Mouse (Mus musculus) retina, postnatal 1 day (tissue): ENCODE results near the gene Gm45623.

Source experiments
- DNase-seq: peaks from one replicate; pipeline ENCODE4 v3.0.0-alpha.2; 2012

Gene Gm45623

DNA sequence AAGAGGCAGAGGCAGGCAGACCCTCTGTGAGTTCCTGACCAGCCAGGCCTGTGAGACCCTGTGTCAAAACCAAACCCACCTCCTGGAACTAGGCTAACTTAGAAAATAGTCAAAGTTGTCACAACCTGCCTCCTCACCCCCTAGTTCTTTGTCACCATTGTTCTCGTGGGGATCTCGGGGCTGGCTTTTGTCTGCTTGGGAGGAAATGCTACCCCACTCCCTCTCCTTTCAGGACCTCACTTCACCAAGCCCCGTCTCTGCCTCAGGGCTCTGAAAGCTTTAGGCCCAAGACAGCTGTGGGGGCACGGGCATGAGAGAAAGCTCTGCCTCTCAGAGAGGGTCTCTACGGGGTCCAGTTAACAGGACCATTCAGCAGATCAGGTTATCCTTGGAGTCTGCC is 1.9 kb downstream of the Gm45623 start:
- no peak for DNase-seq

DNA sequence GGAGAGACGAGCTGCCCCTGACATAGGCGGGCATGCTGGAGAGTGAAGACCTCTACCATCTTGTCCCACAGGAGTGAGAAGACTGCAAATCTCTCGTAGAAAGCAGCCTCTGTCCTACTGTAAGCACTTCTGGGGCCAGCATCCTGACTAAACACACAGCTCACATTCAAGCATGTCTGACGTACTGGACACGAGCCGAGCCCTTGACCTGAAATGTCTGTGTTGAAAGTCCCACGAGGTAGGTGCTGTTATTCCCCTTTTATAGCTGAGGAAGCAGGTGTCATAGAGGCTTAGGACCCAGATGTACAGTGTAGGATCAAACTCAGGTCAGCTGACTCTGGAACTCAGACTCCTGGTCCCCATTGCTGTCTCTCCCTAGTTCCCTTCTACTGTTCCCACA is 4.2 kb downstream of the Gm45623 start:
- no peak for DNase-seq

DNA sequence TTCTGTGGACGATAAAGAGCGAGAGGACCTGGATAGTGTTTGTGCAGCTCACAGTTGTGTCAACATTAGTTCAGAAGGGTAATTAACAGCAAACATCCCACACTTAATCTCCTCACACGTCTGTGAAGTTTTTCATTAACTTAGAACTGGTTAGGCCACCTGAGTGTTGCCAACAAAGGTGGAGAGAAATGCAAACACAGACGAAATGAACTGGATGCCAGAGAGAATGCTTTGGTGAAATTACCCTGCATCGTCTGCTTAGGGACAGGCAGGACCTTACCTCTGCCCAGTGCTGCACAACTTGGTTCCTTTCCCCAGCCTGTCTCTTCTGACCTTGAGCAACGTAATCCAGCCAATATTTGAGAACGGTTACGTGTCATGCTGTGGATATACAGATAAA is 6.1 kb downstream of the Gm45623 start:
- DNase-seq = no peak

- DNase-seq = no peak
These were observed 6.7 kb downstream of the Gm45623 start for GRCm38 (mm10) chr13:56746739-56747532.

DNA sequence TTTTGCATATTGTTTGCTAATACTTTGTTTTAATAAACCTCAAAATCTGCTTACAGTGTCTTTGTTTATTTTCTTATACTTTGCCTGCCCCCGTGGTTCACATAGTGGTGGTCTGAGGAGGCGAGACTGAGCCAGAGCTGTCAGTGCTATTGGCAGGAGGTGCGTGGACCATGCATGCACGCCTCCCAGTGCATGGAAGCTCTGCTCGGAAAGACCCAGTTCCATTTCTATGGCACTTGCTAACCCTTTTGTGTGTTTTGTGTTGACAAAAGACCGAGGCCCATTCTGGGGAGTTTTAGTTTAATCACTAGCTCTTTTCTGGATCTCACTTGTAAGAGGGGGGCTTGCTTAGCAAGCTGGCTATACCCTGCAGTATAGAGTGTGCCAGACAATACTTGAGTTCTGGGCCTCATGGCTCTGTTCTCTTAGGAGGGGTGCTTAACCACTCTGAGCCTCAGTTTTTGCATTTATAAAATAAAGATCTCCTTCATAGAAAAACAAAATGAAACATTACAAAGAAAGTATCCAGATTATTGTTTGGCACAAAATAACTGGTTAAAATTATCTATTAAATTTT is 11.2 kb downstream of the Gm45623 start:
- DNase-seq = no peak

DNA sequence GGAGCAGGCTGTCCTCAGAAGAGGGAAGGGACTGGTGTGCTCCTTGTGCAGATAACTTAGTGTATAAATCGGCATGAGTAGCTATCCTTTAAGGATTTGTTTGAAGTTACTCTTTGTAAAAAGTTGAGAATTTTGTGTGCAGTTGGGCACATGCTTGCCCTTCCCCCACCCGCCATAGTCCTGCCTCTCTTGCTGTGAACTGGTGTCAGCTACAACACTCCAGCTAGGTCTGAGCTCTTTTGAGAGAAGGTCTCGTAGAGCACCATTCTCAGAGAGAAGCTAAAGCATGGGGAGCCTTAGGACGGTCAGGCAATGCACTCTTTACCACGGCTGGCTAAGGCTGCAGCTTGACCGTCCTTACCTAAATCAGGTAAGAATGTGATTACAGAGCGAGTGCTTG is 11.9 kb downstream of the Gm45623 start:
- DNase-seq = no peak

- no peak for DNase-seq
These were observed 13.1 kb downstream of the Gm45623 start for GRCm38 (mm10) chr13:56740496-56740895.

GRCm38 (mm10) chr13:56739556-56739955 is 14.1 kb downstream of the Gm45623 start:
- DNase-seq = no peak

DNA sequence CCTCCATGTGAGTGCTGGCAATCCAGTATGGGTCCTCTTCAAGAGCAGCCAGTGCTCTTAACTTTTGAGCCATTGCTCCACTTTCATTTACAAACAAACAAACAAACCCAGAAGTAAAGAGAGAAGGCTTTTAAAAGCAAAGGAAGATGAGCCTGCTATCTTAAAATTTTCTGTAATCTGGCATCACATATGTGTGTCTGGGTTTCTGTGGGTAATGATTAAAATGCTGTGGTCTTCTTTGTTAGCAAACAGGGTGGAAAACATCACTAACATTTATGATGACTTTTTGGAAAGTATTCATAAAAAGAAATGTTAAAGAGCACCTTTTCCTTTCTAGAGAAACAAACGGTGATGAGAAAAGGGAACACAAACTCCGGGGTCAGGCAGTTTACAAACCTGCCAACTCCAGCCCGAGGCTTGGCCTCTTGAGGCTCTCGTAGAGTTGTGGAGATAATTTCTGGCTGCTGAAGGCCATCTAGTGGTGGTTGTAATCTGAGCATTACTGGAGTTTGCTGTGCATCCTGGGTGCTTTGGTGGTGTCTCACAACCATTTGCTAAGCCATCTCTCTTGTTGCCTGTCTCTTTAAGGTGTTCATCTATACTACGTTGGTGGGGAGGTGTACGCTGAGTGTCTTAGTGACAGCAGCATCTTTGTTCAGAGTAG is 18.3 kb downstream of the Gm45623 start:
- peak; percentile 50 for DNase-seq

DNA sequence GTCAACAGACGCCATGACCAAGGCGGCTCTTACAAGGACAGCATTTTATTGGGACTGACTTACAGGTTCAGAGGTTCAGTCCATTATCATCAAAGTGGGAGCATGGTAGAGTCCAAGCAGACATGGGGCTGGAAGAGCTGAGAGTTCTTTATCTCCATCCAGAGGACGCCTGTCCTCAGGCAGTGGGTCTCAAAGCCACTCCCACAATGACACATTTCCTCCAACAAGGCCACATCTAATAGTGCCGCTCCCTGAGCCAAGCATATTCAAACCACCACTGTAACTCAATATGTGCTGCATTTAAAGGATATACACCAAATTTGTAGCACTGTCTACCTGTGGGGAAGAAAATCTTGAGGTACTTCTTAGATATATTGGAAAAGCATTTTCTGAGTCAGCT is 19.0 kb downstream of the Gm45623 start:
- no peak for DNase-seq

GRCm38 (mm10) chr13:56729046-56729445 is 24.6 kb downstream of the Gm45623 start:
- no peak for DNase-seq

DNA sequence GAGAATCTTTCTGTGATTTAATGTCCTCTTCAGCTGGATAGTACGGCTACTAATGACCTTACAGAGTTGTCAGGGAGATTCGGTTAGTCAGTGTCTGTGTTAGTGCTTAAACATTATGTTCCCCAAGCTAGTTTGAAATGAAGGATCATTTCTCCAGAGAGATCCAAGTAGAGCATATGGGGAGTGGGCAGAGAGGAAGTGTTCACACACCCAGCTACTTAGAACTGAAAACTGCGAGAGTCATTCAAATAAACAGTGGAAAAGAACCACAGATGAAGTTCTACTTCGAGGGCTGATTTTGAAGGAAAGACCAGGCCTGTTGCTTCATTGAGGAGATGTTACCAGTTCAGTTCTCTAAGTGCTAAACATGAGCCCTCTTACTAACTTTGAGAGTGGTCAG is 27.1 kb downstream of the Gm45623 start:
- DNase-seq = no peak

DNA sequence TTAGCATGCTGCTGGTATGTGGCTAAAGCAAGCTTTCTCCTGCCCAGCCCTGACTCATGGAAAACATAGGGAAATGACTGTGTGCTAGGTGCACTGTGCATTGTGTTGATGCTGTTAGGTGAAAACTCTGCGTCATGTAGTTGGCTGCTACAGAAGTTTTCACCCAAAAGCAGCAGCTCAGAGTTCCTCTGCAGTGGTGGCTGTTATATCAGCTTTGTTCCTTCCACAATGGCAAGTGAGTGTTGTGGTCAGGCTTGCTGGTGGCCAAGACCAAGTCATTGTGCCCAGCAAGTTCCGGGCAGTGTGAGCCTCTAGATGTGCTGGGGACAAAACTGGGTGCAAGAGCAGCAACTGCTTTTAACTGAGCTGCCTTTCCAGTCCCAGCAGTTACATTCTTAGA is 41.4 kb downstream of the Gm45623 start:
- DNase-seq = no peak

DNA sequence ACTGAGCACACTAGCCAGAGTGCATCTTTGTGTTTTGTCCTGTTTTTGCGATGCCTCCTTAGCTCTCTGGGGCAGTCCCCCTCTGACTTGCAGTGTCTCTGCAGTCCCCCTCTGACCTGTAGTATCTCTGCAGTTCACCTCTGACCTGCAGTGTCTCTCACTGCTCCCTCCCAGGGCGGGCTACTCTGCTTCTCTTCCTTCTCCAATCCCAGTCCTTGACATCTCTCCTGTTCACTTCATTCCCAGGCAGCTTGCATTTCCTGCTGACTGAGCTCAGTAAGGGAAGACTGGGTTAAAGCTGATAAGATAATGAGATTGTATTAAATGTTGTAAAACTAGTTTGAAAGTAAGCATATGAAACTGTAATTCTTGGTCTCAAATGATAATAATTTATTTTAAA is 43.0 kb downstream of the Gm45623 start:
- DNase-seq = no peak

DNA sequence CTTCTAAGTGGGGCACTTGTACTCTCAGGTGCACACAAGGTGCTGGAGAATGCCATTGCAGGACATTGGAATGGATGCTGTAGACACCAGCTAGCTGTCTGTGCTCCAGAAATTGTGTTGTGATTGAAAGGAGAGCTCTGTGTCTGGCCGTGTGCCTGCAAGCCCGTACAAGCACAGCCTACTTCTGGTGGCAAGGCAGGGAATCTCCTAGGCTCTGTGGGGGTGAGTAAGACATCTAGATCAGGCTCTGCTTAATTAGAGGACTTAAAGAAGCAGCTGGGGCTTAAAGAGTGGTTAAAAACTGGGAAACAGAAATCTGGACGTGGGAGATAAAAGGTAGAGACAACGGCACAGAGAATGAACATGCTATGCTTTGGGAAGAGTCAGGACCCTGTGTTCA is 46.0 kb downstream of the Gm45623 start:
- DNase-seq = no peak

GRCm38 (mm10) chr13:56707111-56707510 is 46.5 kb downstream of the Gm45623 start:
- no peak for DNase-seq

DNA sequence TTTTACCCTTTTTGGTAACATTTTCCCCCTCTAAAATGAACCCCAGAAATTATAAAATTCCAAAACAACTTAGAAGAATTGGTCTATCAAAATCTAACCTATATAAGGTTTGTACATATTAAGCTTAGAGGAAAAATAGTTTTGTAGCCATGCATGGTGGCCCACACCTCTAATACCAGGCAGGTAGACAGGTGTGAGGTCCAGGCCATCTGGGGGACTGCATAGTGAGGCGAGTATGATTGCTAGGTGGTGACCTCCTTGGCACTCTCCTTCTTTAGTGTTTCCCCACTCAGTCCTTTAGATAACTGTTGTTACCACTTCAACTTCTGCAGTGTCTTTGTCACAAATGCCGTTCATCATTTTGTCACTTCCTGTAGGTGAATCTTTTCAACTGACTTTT is 49.0 kb downstream of the Gm45623 start:
- DNase-seq = no peak

DNA sequence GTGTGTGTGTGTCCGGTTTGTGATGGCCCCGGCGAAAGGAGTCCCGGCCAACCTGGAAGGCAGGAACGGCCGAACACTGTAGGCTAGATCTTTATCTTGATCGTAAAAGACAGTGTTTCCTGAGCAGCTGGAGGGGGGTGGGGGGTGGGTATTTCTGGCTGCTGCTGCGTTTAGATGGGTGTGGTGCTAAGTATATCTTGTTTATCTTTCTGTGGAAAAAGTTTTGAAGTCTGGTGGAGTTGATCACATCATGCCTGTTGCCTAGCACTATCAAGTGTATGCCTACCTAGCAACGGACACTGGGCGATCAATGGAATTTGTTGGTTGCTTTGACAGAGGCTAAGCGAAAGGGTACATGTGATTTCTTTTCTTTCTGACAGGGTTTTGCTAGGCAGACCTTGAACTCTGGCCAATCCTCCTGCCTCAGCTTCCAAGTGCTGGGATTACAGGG is 49.7 kb downstream of the Gm45623 start:
- no peak for DNase-seq

- DNase-seq = peak; percentile 89
These were observed 50.3 kb downstream of the Gm45623 start for GRCm38 (mm10) chr13:56703222-56703870.

GRCm38 (mm10) chr13:56702469-56703221 is 51.0 kb downstream of the Gm45623 start, which contains the start of gene Smad5:
Smad5 (plus strand) TSS chr13:56703010.
- DNase-seq = peak; percentile 97
